Mouse (Mus musculus) kidney, adult 11 months (tissue): ENCODE results near the gene Scly.

Experiments used
- DNase-seq: peaks from one replicate; pipeline ENCODE4 v3.0.0; 2022

The Scly gene

GRCm38 (mm10) chr1:91297799-91298744 is at the start of gene Scly:
Scly (plus strand) TSS chr1:91298338.
- DNase-seq: peak; percentile 97

- DNase-seq: no peak
These were observed 49.2 kb upstream of the Scly start for GRCm38 (mm10) chr1:91248970-91249369.

- DNase-seq: peak; percentile 98
These were observed 48.3 kb upstream of the Scly start, which contains the start of gene Ube2f for GRCm38 (mm10) chr1:91249564-91250414. Ube2f (plus strand) TSS chr1:91250304.

- peak; percentile 17 for DNase-seq
These were observed 47.6 kb upstream of the Scly start for GRCm38 (mm10) chr1:91250415-91251147.

- DNase-seq: no peak
These were observed 46.9 kb upstream of the Scly start for GRCm38 (mm10) chr1:91251148-91251650.

- DNase-seq: no peak
These were observed 46.2 kb upstream of the Scly start for GRCm38 (mm10) chr1:91251927-91252326.

- DNase-seq: no peak
These were observed 40.2 kb upstream of the Scly start for GRCm38 (mm10) chr1:91257918-91258317.

- no peak for DNase-seq
These were observed 38.3 kb upstream of the Scly start for GRCm38 (mm10) chr1:91259794-91260193.

- no peak for DNase-seq
These were observed 35.6 kb upstream of the Scly start for GRCm38 (mm10) chr1:91262508-91262907.

GRCm38 (mm10) chr1:91272260-91272659 is 25.9 kb upstream of the Scly start:
- no peak for DNase-seq

GRCm38 (mm10) chr1:91276581-91276980 is 21.6 kb upstream of the Scly start:
- no peak for DNase-seq

GRCm38 (mm10) chr1:91277480-91277879 is 20.7 kb upstream of the Scly start:
- DNase-seq: no peak

- no peak for DNase-seq
These were observed 19.6 kb upstream of the Scly start for GRCm38 (mm10) chr1:91278410-91279119.

- no peak for DNase-seq
These were observed 19.0 kb upstream of the Scly start for GRCm38 (mm10) chr1:91279126-91279525.

GRCm38 (mm10) chr1:91282582-91282981 is 15.6 kb upstream of the Scly start:
- no peak for DNase-seq

GRCm38 (mm10) chr1:91289375-91289774 is 8.8 kb upstream of the Scly start:
- DNase-seq: no peak

GRCm38 (mm10) chr1:91292101-91292825 is 5.9 kb upstream of the Scly start:
- no peak for DNase-seq

GRCm38 (mm10) chr1:91295544-91295943 is 2.6 kb upstream of the Scly start:
- no peak for DNase-seq

GRCm38 (mm10) chr1:91299026-91299706 is 1.0 kb downstream of the Scly start:
- DNase-seq: peak; percentile 19

- peak; percentile 55 for DNase-seq
These were observed 1.7 kb downstream of the Scly start for GRCm38 (mm10) chr1:91299707-91300426.
